Mouse (Mus musculus) bone marrow, adult 2 months (tissue): ENCODE measurements around the gene Aoc3.

Experiments
- CTCF ChIP-seq: fragments of 200-500 bp; IDR thresholded peaks from 2 replicates; pipeline ENCODE4 v1.5.1; 2011; ENCODE audit warnings: low read length, control low read depth; ENCODE audit not compliant: control insufficient read depth, insufficient read depth
- POLR2A ChIP-seq: fragments of 200-500 bp; IDR thresholded peaks from 2 replicates; pipeline ENCODE4 v1.6.1; 2011; ENCODE audit warnings: low read depth, mild to moderate bottlenecking, control low read depth, low read length, borderline replicate concordance; ENCODE audit not compliant: control insufficient read depth

GRCm38 (mm10) chr11:101287306-101287705, 43.1 kb upstream of the Aoc3 start:
- TF ChIP-seq CTCF, result no peak
- TF ChIP-seq POLR2A, result no peak
